Mouse (Mus musculus): ENCODE measurements around the gene Cdca3. TPM values are rescaled to one million over a fixed set of nuclear protein-coding genes. Genes with fewer than 3 reads are reported as not detected.

Cdca3 gene
- polyA plus RNA-seq, 1 experiment from 2014 or later: 188 TPM

Other genes starting within 250 kb of the Cdca3 start
- 0.07 TPM in 1 of 2 replicates, not detected in the other for gene C1s2, start 193.5 kb upstream of the Cdca3 start, polyA plus RNA-seq (2015; fragmentation: Nextera tagmentation; extraction: Ambion mirVana)
- gene Lpcat3, start 166.5 kb upstream of the Cdca3 start, polyA plus RNA-seq (2015; fragmentation: Nextera tagmentation; extraction: Ambion mirVana): 56.8 and 61.9 TPM in 2 replicates
- 199 and 200 TPM in 2 replicates for gene Emg1, start 117.4 kb upstream of the Cdca3 start, polyA plus RNA-seq (2015; fragmentation: Nextera tagmentation; extraction: Ambion mirVana)
- 327 and 340 TPM in 2 replicates for gene Phb2, start 117.2 kb upstream of the Cdca3 start, polyA plus RNA-seq (2015; fragmentation: Nextera tagmentation; extraction: Ambion mirVana)
- 17.3 and 24.3 TPM in 2 replicates for gene Ptpn6, start 90.8 kb upstream of the Cdca3 start, polyA plus RNA-seq (2015; fragmentation: Nextera tagmentation; extraction: Ambion mirVana)
- gene Grcc10, start 88.2 kb upstream of the Cdca3 start, polyA plus RNA-seq (2015; fragmentation: Nextera tagmentation; extraction: Ambion mirVana): 406 and 416 TPM in 2 replicates
- not detected in 2 replicates for gene Gm45234, start 73.5 kb upstream of the Cdca3 start, polyA plus RNA-seq (2015; fragmentation: Nextera tagmentation; extraction: Ambion mirVana)
- gene Atn1, start 73.0 kb upstream of the Cdca3 start, polyA plus RNA-seq (2015; fragmentation: Nextera tagmentation; extraction: Ambion mirVana): 15.6 and 16.1 TPM in 2 replicates
- 2.1 and 3.4 TPM in 2 replicates for gene Eno2, start 59.9 kb upstream of the Cdca3 start, polyA plus RNA-seq (2015; fragmentation: Nextera tagmentation; extraction: Ambion mirVana)
- gene Lrrc23, start 49.8 kb upstream of the Cdca3 start, polyA plus RNA-seq (2015; fragmentation: Nextera tagmentation; extraction: Ambion mirVana): 11.7 and 13.7 TPM in 2 replicates
- gene Spsb2, start 20.9 kb upstream of the Cdca3 start, polyA plus RNA-seq (2015; fragmentation: Nextera tagmentation; extraction: Ambion mirVana): 11.6 and 12.7 TPM in 2 replicates
- gene Tpi1, start 15.3 kb upstream of the Cdca3 start, polyA plus RNA-seq (2015; fragmentation: Nextera tagmentation; extraction: Ambion mirVana): 712 and 746 TPM in 2 replicates
- gene Usp5, start 63 bp upstream of the Cdca3 start, polyA plus RNA-seq (2015; fragmentation: Nextera tagmentation; extraction: Ambion mirVana): 149 and 152 TPM in 2 replicates
- 0.38 and 1.1 TPM in 2 replicates for gene Gnb3, start 10.7 kb downstream of the Cdca3 start, polyA plus RNA-seq (2015; fragmentation: Nextera tagmentation; extraction: Ambion mirVana)
- gene P3h3, start 28.2 kb downstream of the Cdca3 start, polyA plus RNA-seq (2015; fragmentation: Nextera tagmentation; extraction: Ambion mirVana): 23.9 and 26.9 TPM in 2 replicates
- 0.54 and 0.59 TPM in 2 replicates for gene Gpr162, start 34.4 kb downstream of the Cdca3 start, polyA plus RNA-seq (2015; fragmentation: Nextera tagmentation; extraction: Ambion mirVana)
- 0.08 and 0.26 TPM in 2 replicates for gene Cd4, start 58.7 kb downstream of the Cdca3 start, polyA plus RNA-seq (2015; fragmentation: Nextera tagmentation; extraction: Ambion mirVana)
- 2.3 TPM in 2 replicates for gene Lag3, start 82.2 kb downstream of the Cdca3 start, polyA plus RNA-seq (2015; fragmentation: Nextera tagmentation; extraction: Ambion mirVana)
- gene Ptms, start 90.6 kb downstream of the Cdca3 start, polyA plus RNA-seq (2015; fragmentation: Nextera tagmentation; extraction: Ambion mirVana): 454 and 458 TPM in 2 replicates
- 378 and 389 TPM in 2 replicates for gene Mlf2, start 101.8 kb downstream of the Cdca3 start, polyA plus RNA-seq (2015; fragmentation: Nextera tagmentation; extraction: Ambion mirVana)
- gene Cops7a, start 136.0 kb downstream of the Cdca3 start, polyA plus RNA-seq (2015; fragmentation: Nextera tagmentation; extraction: Ambion mirVana): 142 and 151 TPM in 2 replicates
- 0.74 and 0.96 TPM in 2 replicates for gene Pianp, start 167.1 kb downstream of the Cdca3 start, polyA plus RNA-seq (2015; fragmentation: Nextera tagmentation; extraction: Ambion mirVana)
- 21.3 and 24.4 TPM in 2 replicates for gene Zfp384, start 179.6 kb downstream of the Cdca3 start, polyA plus RNA-seq (2015; fragmentation: Nextera tagmentation; extraction: Ambion mirVana)
- gene Ing4, start 210.2 kb downstream of the Cdca3 start, polyA plus RNA-seq (2015; fragmentation: Nextera tagmentation; extraction: Ambion mirVana): 138 and 149 TPM in 2 replicates
- 10.8 and 12.9 TPM in 2 replicates for gene Acrbp, start 220.1 kb downstream of the Cdca3 start, polyA plus RNA-seq (2015; fragmentation: Nextera tagmentation; extraction: Ambion mirVana)
- gene Lpar5, start 238.4 kb downstream of the Cdca3 start, polyA plus RNA-seq (2015; fragmentation: Nextera tagmentation; extraction: Ambion mirVana): 0.38 and 0.69 TPM in 2 replicates